Mouse (Mus musculus) liver, adult 2 months (tissue): ENCODE measurements around the gene Pald1.

ENCODE experiments used
- CTCF ChIP-seq: fragments of 200-500 bp; IDR thresholded peaks from 2 replicates; pipeline ENCODE4 v1.5.1; 2011; ENCODE audit warnings: low read depth, low read length, control low read depth
- POLR2A ChIP-seq: fragments of 200-500 bp; IDR thresholded peaks from 2 replicates; pipeline ENCODE4 v1.6.1; 2011; ENCODE audit warnings: low read length, control low read depth; ENCODE audit not compliant: insufficient read depth; ENCODE audit errors: extremely low read depth

GRCm38 (mm10) chr10:61412910-61413625 is 29.7 kb upstream of the Pald1 start:
- TF ChIP-seq CTCF (no peak), POLR2A (no peak)
